Mouse (Mus musculus): ENCODE data around the gene Dhx29. TPM values are rescaled to one million over a fixed set of nuclear protein-coding genes. Genes with fewer than 3 reads are reported as not detected.

Gene Dhx29
- polyA plus RNA-seq, 3 experiments from 2014 or later, result 8.8 to 12.4 (median 10.9) TPM

GRCm38 (mm10) chr13:112987532-112987943, 60.3 kb downstream of the Dhx29 start, which contains the start of gene Ccno:
Gene Ccno (plus strand): TSS chr13:112987802.
- peak; percentile 95 for ATAC-seq

GRCm38 (mm10) chr13:112987991-112988390, 60.7 kb downstream of the Dhx29 start:
- ATAC-seq, result peak; percentile 3

GRCm38 (mm10) chr13:112988866-112989265, 61.6 kb downstream of the Dhx29 start:
- ATAC-seq, result no peak

- ATAC-seq, result no peak
These were observed 62.3 kb downstream of the Dhx29 start for GRCm38 (mm10) chr13:112989541-112989940.

- no peak for ATAC-seq
These were observed 63.1 kb downstream of the Dhx29 start for GRCm38 (mm10) chr13:112990346-112990745.

- ATAC-seq, result peak; percentile 24
These were observed 66.4 kb downstream of the Dhx29 start, which contains the start of gene Mcidas for GRCm38 (mm10) chr13:112993531-112994152. Gene Mcidas (plus strand): TSS chr13:112993845.

GRCm38 (mm10) chr13:112994191-112994590, 66.9 kb downstream of the Dhx29 start:
- ATAC-seq, result peak; percentile 86

GRCm38 (mm10) chr13:112996407-112996806, 69.2 kb downstream of the Dhx29 start:
- no peak for ATAC-seq

GRCm38 (mm10) chr13:112997369-112997768, 70.1 kb downstream of the Dhx29 start:
- no peak for ATAC-seq

- ATAC-seq, result peak; percentile 32
These were observed 71.4 kb downstream of the Dhx29 start for GRCm38 (mm10) chr13:112998427-112999201.

- no peak for ATAC-seq
These were observed 72.8 kb downstream of the Dhx29 start for GRCm38 (mm10) chr13:113000090-113000489.

GRCm38 (mm10) chr13:113000576-113001318, 73.5 kb downstream of the Dhx29 start:
- ATAC-seq, result no peak

- no peak for ATAC-seq
These were observed 85.4 kb downstream of the Dhx29 start for GRCm38 (mm10) chr13:113012683-113013082.

GRCm38 (mm10) chr13:113013174-113013953, 86.1 kb downstream of the Dhx29 start:
- peak; percentile 94 for ATAC-seq

Other genes with a start within 250 kb of the Dhx29 start
- 1 to 10 TPM in 2 of 3 experiments, under 1 TPM in 1; 0.94 to 5.9 (median 1.2) TPM for gene Plpp1, start 126.7 kb upstream of the Dhx29 start, polyA plus RNA-seq (2017; shearing (Covaris generic))
- gene Mtrex, start 56 bp upstream of the Dhx29 start, polyA plus RNA-seq (2017; shearing (Covaris generic)), result 10 to 100 TPM; 55.7 to 77.3 (median 74.5) TPM
- gene Ccno, start 60.3 kb downstream of the Dhx29 start, polyA plus RNA-seq (2017; shearing (Covaris generic)), result not detected
- gene Mcidas, start 66.4 kb downstream of the Dhx29 start, polyA plus RNA-seq (2017; shearing (Covaris generic)), result not detected
- not detected for gene Cdc20b, start 107.7 kb downstream of the Dhx29 start, polyA plus RNA-seq (2017; shearing (Covaris generic))
- not detected for gene Gpx8, start 119.0 kb downstream of the Dhx29 start, polyA plus RNA-seq (2017; shearing (Covaris generic))
- gene Gzma, start 173.5 kb downstream of the Dhx29 start, polyA plus RNA-seq (2017; shearing (Covaris generic)), result 10 to 100 TPM in 1 of 3 experiments, under 1 TPM in 1, not detected in 1; 0.98 to 40.3 TPM